Mouse (Mus musculus): ENCODE data around the gene Hoxc9. TPM values are rescaled to one million over a fixed set of nuclear protein-coding genes. Genes with fewer than 3 reads are reported as not detected.
A peak's percentile ranks its signal among the peaks of the same experiment; 100 is the strongest.

Gene Hoxc9
- total RNA-seq, 2 experiments from 2014 or later = 6.5 to 8.2 TPM

DNA sequence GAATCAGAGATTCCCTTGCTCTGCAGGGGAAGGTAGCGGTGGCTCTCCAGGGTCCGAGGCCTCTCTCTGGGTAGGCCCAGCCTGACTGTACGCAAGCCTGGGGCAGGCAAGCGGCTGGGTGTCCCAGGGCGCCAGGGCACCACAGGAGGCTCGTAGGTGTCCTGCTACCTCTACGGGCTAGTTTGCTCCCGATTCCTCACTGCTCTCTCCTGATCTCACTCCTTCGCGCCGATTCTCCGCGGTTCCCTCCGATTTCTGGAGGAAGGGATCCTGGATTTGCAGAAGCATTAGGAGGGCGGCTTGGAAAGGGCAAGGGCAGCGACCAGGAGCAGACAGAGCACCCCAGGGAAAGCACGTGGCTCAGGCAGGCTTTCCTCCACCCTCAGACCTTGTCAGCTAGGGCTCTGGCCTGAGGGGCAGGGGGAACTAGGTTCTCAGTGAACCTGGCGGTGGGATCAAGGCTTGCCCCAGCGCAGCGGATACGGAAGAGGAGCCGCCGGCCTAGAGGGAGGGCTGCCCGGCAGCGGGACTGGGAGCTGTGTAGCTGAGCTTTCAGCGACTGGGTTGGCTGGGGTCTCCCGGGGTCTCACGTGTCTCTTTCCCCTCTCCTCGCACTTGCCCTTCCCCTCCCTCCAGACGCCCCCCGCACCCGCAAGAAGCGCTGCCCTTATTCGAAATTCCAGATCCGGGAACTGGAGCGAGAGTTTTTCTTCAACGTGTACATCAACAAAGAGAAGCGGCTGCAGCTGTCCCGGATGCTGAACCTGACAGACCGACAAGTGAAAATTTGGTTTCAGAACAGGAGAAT lies 20.2 kb upstream of the Hoxc9 start:
- peak; percentile 50 for DNase-seq

- DNase-seq = no peak
Observed at GRCm38 (mm10) chr15:102956906-102957305, 19.3 kb upstream of the Hoxc9 start.

GRCm38 (mm10) chr15:102959663-102960191 lies 16.5 kb upstream of the Hoxc9 start:
- no peak for DNase-seq

DNA sequence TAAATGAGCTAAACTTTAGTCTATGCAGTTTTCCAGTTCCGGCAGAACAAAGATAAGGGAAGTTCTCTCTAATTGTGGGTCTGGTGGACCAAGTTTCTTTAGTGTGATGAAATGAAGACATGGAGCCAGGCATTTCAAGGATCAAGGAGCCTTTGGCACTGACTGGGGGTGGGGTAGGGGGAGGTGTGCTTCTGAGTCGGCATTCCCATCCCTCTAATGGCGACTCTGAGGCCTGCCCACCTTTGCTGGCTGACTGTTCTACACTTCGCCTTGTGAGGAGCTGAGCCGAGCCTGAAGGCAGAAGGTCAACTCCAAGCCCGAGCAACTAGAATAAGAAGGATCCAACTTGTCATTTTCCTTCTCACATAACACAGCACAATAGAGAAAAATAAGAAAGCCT lies 14.5 kb upstream of the Hoxc9 start:
- peak; percentile 39 for DNase-seq

- DNase-seq = no peak
Observed at GRCm38 (mm10) chr15:102962492-102962891, 13.7 kb upstream of the Hoxc9 start.

GRCm38 (mm10) chr15:102963259-102963658 lies 13.0 kb upstream of the Hoxc9 start:
- peak; percentile 31 for DNase-seq

DNA sequence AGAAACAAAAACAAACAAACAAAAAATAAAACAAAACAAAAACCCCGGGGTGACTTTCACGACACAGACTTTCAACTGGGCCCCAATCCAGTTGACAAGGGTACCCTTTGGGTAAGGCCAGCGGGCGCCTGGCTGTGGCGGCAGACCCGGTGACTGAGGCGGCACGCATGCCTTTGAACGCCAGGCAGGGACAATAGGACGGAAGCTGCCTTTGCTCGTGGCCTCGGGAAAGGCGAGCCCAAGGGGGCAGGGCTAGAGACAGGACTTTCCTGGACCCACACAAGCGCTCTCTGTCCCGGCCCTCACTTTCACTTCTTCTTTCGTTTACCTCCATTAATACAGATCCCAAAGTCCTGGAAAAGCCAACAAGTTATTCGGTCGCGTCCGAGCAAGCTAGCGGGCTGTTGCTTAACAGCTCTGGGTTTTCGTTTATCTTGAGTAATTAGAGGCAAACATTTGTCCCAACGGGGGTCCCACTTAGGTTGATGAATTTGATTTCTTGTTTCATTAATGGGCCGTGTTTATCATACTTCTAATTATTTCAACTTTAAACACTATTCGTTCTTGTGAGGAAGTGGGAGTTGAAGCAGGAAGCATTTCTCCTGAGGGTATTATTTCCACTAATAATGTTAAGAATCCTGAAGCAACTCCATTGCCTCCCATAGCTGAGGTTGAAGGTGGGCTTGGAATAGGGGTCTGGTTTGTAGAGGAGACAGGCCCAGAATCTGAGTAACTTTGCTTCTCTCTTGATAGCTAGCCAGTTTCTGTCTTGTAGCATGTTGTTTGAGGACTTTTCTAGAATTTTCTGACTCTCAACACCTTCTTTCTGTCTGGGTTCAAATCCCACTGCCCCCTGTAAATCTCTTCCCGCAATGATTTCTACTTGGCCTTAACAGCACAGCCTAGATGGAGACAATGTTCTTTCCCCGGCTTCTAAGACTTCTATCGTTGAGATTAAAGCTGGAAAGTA lies 12.3 kb upstream of the Hoxc9 start:
- DNase-seq = peak; percentile 68

DNA sequence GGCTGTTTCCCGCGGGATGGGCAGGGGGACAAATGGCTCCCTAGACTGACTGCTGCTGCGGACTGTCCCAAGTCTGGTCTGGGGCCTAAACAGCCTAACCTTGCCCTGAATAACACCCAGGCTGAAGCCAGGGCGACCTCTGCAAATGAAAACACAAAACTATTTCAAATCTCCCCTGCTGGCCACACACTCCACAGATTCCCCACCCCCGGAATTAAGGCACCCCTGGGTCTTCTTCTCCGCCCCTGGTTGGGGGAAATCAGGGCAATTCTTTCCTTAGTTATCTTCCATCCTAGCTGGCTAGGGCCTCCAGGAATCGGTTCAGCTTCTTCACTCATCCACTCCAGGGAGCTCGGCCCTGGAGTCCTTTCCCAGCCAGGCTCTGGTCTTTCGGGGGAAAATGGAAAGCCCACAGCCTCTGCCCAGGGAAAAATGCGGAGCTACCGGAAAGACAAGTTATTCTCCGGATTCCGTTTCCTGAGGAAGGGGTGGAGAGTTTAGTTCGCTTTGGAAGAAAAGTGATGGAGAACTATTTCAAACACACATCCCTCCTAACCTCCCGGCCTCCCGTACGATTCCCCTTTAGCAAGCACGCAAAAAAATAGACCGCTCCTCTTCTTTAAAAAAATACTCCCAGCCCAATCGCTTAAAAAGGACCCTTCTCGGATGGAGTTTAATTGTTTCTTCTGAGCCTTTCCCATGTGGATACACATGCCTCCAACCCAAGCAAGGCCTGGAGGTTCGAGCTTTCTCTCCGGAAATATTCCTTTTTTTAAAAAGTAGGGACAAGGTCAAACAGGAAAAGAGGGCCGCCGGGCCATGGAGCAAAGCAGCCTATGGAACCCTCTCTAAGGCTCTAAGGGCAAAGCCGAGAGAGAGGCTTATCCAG lies 11.0 kb upstream of the Hoxc9 start:
- DNase-seq = no peak

- DNase-seq = peak; percentile 98
Observed at GRCm38 (mm10) chr15:102965892-102966775, 10.1 kb upstream of the Hoxc9 start.

DNA sequence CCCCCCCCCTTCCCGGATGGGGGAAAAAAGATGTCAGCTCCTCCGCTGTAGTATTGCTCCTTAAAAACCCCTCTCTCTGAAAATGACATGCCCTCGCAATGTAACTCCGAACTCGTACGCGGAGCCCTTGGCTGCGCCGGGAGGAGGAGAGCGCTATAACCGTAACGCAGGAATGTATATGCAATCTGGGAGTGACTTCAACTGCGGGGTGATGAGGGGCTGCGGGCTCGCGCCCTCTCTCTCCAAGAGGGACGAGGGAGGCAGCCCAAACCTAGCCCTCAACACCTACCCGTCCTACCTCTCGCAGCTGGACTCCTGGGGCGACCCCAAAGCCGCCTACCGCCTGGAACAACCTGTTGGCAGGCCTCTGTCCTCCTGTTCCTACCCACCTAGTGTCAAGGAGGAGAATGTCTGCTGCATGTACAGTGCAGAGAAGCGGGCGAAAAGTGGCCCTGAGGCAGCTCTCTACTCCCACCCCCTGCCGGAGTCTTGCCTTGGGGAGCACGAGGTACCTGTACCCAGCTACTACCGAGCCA lies 9.4 kb upstream of the Hoxc9 start, which contains the start of gene Hoxc10:
TSS of gene Hoxc10 (plus strand) at position 21 of the 536 bp plus-strand sequence.
- DNase-seq = peak; percentile 48

GRCm38 (mm10) chr15:102967312-102967510 lies 9.0 kb upstream of the Hoxc9 start, which contains the start of gene Hoxc5:
Gene Hoxc5 (plus strand): TSS chr15:102967443.
- no peak for DNase-seq

GRCm38 (mm10) chr15:102967511-102968397 lies 8.5 kb upstream of the Hoxc9 start:
- DNase-seq = peak; percentile 43

DNA sequence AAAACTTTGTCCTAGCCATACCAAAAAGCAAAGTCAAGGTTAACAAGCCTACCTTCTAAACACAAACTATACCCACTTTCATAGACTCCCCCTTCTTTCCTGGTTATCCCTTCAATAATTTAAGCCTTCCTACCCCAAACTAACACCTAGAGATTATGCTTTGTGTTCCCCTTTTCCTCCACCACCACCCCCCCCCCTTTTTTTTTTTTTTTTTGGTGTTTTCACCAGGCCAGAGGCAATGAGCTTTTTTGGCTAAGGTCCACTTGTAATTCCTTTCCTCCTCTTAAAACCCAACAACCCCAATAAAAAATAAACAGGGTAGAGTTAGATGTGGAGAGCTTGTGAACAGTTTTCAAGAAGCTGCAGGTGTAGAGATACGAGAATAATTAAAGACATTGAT lies 6.9 kb upstream of the Hoxc9 start:
- no peak for DNase-seq

DNA sequence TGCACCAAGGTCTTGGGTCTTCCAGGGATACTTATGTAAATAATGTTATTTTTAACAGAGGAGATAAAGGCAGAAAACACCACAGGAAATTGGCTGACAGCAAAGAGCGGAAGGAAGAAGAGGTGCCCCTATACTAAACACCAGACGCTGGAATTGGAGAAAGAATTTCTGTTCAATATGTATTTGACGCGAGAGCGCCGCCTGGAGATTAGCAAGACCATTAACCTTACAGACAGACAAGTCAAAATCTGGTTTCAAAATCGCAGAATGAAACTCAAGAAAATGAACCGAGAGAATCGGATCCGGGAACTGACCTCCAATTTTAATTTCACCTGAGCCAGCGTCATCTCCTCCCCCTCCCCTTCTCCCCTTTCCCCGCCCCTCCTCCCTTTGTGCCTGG lies 5.5 kb upstream of the Hoxc9 start:
- DNase-seq = no peak

GRCm38 (mm10) chr15:102972254-102972653 lies 4.0 kb upstream of the Hoxc9 start:
- no peak for DNase-seq

DNA sequence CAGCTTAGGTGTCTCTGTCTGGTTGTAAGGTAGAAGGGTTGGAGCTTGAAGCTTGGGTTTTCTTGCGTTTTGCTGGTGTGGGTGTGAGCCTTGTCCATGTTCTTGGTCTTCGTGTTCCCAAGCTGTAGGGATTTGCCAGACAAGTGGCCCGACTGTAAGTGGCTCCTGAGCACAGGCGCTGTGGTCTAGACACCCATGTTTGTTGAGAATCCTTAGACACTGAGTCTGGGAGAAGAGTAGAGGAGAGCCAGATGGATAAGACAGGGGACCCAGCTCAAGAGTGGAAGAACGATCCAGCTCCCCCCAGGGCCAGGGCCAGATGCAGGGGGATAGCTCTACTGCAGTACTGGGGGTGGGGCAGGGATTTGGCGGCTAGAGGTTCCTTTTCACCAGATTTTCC lies 3.5 kb upstream of the Hoxc9 start:
- no peak for DNase-seq

GRCm38 (mm10) chr15:102975034-102975433 lies 1.2 kb upstream of the Hoxc9 start:
- DNase-seq = no peak

GRCm38 (mm10) chr15:102975688-102976111 lies 539 bp upstream of the Hoxc9 start:
- DNase-seq = no peak

DNA sequence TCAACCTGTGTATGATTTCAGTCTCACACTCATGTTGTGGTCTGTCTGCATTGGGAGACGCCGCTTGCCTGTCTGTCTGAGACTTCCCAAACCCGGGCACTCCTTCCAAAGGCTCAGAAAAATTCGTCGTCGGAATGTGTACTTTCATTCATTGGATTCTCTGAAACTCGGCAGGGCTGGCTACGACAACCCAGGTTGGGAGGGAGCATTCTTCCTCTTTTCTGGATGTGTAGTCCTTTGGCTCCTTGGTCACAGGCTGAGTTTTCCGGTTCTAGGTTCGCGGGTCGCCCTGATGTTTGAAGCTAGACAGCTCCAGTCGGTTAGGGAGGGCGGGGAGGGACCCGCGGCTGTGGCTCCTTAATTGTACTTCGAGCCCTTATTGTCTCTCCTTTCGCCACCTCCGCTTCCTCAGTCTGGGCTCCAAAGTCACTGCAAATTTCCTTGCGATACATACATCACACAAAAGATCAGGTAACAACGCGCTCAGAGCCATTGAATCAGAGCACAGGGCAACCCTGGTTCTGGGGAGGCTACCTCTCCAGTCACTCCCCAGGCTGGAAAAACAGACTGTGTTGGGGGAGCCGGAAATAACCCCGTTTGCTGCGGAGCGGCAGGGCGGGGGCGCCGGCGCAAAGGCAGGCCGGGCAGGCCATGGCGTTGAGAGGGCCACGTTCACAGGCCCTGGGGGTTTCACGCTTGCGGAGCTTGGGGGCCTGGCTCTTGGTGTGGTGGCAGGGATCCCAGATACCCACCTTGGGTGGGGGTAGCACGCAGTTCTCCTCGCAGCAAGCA lies 588 bp downstream of the Hoxc9 start:
- no peak for DNase-seq
